Mouse (Mus musculus): ENCODE measurements at regions not wholly inside any gene's neighbourhood (a gene's known extent, or its start where the extent isn't known, plus 50 kb on each side); places are given as distances from the start of the nearest gene placed in this dataset.

GRCm38 (mm10) chr5:111789904-111790303, 56.2 kb downstream of the Gm26897 start:
- no peak for TF ChIP-seq CTCF (IDR thresholded peaks at IDR 0.05; ENCODE audit: low read depth)
- Histone ChIP-seq H3K9ac (replicated peaks; ENCODE audit: low read length) (no peak overlapping the region), H3K27ac (no peak overlapping the region), H3K4me1 (ENCODE audit: insufficient read depth, low read length) (no peaks in the 10 kb centered on the region), H3K9me3 (ENCODE audit: low read length) (0 out of 2 replicates have a peak, but pooled peaks cover 3% of the 10 kb centered on the region), H3K4me3 (ENCODE audit: low read length) (no peak overlapping the region), H3K36me3 (ENCODE audit: insufficient read depth, low read length) (no peaks in the 10 kb centered on the region), H3K4me2 (ENCODE audit: low read depth, low read length) (no peak overlapping the region), H3K27me3 (ENCODE audit: insufficient read depth, low read length) (no peaks in the 10 kb centered on the region)
- no peak for DNase-seq (ENCODE audit: low spot score)
- no peak for ATAC-seq
- WGBS: 67% methylated on average over 4 of the region's 4 CpGs

GRCm38 (mm10) chr5:111790527-111790926, 56.8 kb downstream of the Gm26897 start:
- DNase-seq (ENCODE audit: low spot score): no peak
- TF ChIP-seq CTCF (IDR thresholded peaks at IDR 0.05; ENCODE audit: low read depth): no peak
- ATAC-seq: no peak
- H3K36me3 ChIP-seq (ENCODE audit: insufficient read depth, low read length): no peaks in the 10 kb centered on the region
- H3K4me3 ChIP-seq (ENCODE audit: low read length): no peak overlapping the region
- H3K4me2 ChIP-seq (ENCODE audit: low read depth, low read length): no peak overlapping the region
- no peaks in the 10 kb centered on the region for H3K27me3 ChIP-seq (ENCODE audit: insufficient read depth, low read length)
- 84% methylated on average over 9 of the region's 9 CpGs for WGBS
- H3K9ac ChIP-seq (replicated peaks; ENCODE audit: low read length): no peak overlapping the region
- 0 out of 2 replicates have a peak, but pooled peaks cover 3% of the 10 kb centered on the region for H3K9me3 ChIP-seq (ENCODE audit: low read length)
- H3K4me1 ChIP-seq (ENCODE audit: insufficient read depth, low read length): no peaks in the 10 kb centered on the region
- H3K27ac ChIP-seq: no peak overlapping the region

- no peaks in the 10 kb centered on the region for H3K4me1 ChIP-seq (ENCODE audit: insufficient read depth, low read length)
- no peaks in the 10 kb centered on the region for H3K36me3 ChIP-seq (ENCODE audit: insufficient read depth, low read length)
- no peaks in the 10 kb centered on the region for H3K27me3 ChIP-seq (ENCODE audit: insufficient read depth, low read length)
- no peak overlapping the region for H3K9ac ChIP-seq (replicated peaks; ENCODE audit: low read length)
- 0 out of 2 replicates have a peak, but pooled peaks cover 3% of the 10 kb centered on the region for H3K9me3 ChIP-seq (ENCODE audit: low read length)
- no peak overlapping the region for H3K4me2 ChIP-seq (ENCODE audit: low read depth, low read length)
- H3K4me3 ChIP-seq (ENCODE audit: low read length): no peak overlapping the region
- H3K27ac ChIP-seq: no peak overlapping the region
- DNase-seq (ENCODE audit: low spot score) (no peak), ATAC-seq (no peak)
- 90% methylated on average over 5 of the region's 5 CpGs for WGBS
- TF ChIP-seq CTCF (IDR thresholded peaks at IDR 0.05; ENCODE audit: low read depth): no peak
Observed at GRCm38 (mm10) chr5:111791089-111791561, 57.4 kb downstream of the Gm26897 start.

GRCm38 (mm10) chr5:111792746-111793145, 59.0 kb downstream of the Gm26897 start:
- Histone ChIP-seq H3K4me3 (ENCODE audit: low read length) (no peak overlapping the region), H3K4me2 (ENCODE audit: low read depth, low read length) (no peak overlapping the region), H3K27me3 (ENCODE audit: insufficient read depth, low read length) (no peaks in the 10 kb centered on the region), H3K9me3 (ENCODE audit: low read length) (no peaks in the 10 kb centered on the region), H3K27ac (no peak overlapping the region), H3K36me3 (ENCODE audit: insufficient read depth, low read length) (no peaks in the 10 kb centered on the region), H3K4me1 (ENCODE audit: insufficient read depth, low read length) (no peaks in the 10 kb centered on the region), H3K9ac (replicated peaks; ENCODE audit: low read length) (no peak overlapping the region)
- ATAC-seq (no peak), DNase-seq (ENCODE audit: low spot score) (no peak)
- no peak for TF ChIP-seq CTCF (IDR thresholded peaks at IDR 0.05; ENCODE audit: low read depth)
- 85% methylated on average over 14 of the region's 14 CpGs for WGBS

- Histone ChIP-seq H3K9ac (replicated peaks; ENCODE audit: low read length) (no peak overlapping the region), H3K36me3 (ENCODE audit: insufficient read depth, low read length) (no peaks in the 10 kb centered on the region), H3K27ac (no peak overlapping the region), H3K27me3 (ENCODE audit: insufficient read depth, low read length) (no peaks in the 10 kb centered on the region), H3K9me3 (ENCODE audit: low read length) (no peaks in the 10 kb centered on the region), H3K4me1 (ENCODE audit: insufficient read depth, low read length) (no peaks in the 10 kb centered on the region), H3K4me3 (ENCODE audit: low read length) (no peak overlapping the region), H3K4me2 (ENCODE audit: low read depth, low read length) (no peak overlapping the region)
- DNase-seq (ENCODE audit: low spot score) (no peak), ATAC-seq (no peak)
- WGBS: 91% methylated on average over 4 of the region's 4 CpGs
- TF ChIP-seq CTCF (IDR thresholded peaks at IDR 0.05; ENCODE audit: low read depth): no peak
Observed at GRCm38 (mm10) chr5:111793178-111793577, 59.5 kb downstream of the Gm26897 start.

- 73% methylated on average over 5 of the region's 5 CpGs for whole genome bisulfite sequencing
- no peak overlapping the region for H3K27ac ChIP-seq
- no peak overlapping the region for H3K9ac ChIP-seq (replicated peaks; ENCODE audit: low read length)
- no peaks in the 10 kb centered on the region for H3K27me3 ChIP-seq (ENCODE audit: insufficient read depth, low read length)
- no peak overlapping the region for H3K4me2 ChIP-seq (ENCODE audit: low read depth, low read length)
- no peaks in the 10 kb centered on the region for H3K9me3 ChIP-seq (ENCODE audit: low read length)
- no peak overlapping the region for H3K4me3 ChIP-seq (ENCODE audit: low read length)
- DNase-seq (ENCODE audit: low spot score): no peak
- no peak for TF ChIP-seq CTCF (IDR thresholded peaks at IDR 0.05; ENCODE audit: low read depth)
- H3K36me3 ChIP-seq (ENCODE audit: insufficient read depth, low read length): no peaks in the 10 kb centered on the region
- no peak for ATAC-seq
- H3K4me1 ChIP-seq (ENCODE audit: insufficient read depth, low read length): peaks cover 10% of the 10 kb centered on the region
Observed at GRCm38 (mm10) chr5:111796889-111797288, 63.2 kb downstream of the Gm26897 start.

- Histone ChIP-seq H3K27me3 (ENCODE audit: insufficient read depth, low read length) (no peaks in the 10 kb centered on the region), H3K27ac (no peak overlapping the region), H3K4me2 (ENCODE audit: low read depth, low read length) (no peak overlapping the region), H3K9me3 (ENCODE audit: low read length) (no peaks in the 10 kb centered on the region), H3K36me3 (ENCODE audit: insufficient read depth, low read length) (no peaks in the 10 kb centered on the region), H3K4me3 (ENCODE audit: low read length) (no peak overlapping the region), H3K9ac (replicated peaks; ENCODE audit: low read length) (no peak overlapping the region), H3K4me1 (ENCODE audit: insufficient read depth, low read length) (peaks cover 10% of the 10 kb centered on the region)
- WGBS: 41% methylated on average over 15 of the region's 15 CpGs
- no peak for TF ChIP-seq CTCF (IDR thresholded peaks at IDR 0.05; ENCODE audit: low read depth)
- ATAC-seq (peak; percentile 79), DNase-seq (ENCODE audit: low spot score) (peak; percentile 69)
Observed at GRCm38 (mm10) chr5:111799700-111800311, 66.1 kb downstream of the Gm26897 start.
